Mouse (Mus musculus): ENCODE data around the gene Cds2. TPM values are rescaled to one million over a fixed set of nuclear protein-coding genes. Genes with fewer than 3 reads are reported as not detected.
"Not testable (repeated sequence)": the region's sequence is repeated elsewhere in the genome, so short reads cannot be mapped to it uniquely, and the experiment has no call there.

The Cds2 gene
- total and polyA plus RNA-seq, 2 experiments from 2014 or later = 22.6 to 61.5 TPM

- DNase-seq (ENCODE audit: low spot score) = no peak
These were observed 50.6 kb downstream of the Cds2 start for GRCm38 (mm10) chr2:132313568-132313967.

GRCm38 (mm10) chr2:132314057-132314456, 51.1 kb downstream of the Cds2 start:
- not testable (repeated sequence) for H3K4me2 ChIP-seq (ENCODE audit: low read depth, low read length); H3K9ac ChIP-seq (replicated peaks; ENCODE audit: low read depth, low read length); H3K27me3 ChIP-seq (ENCODE audit: control insufficient read depth, insufficient read depth, low read length); H3K4me1 ChIP-seq (ENCODE audit: control insufficient read depth, insufficient read depth); H3K9me3 ChIP-seq (replicated peaks; ENCODE audit: control insufficient read depth, low read length); ATAC-seq (ENCODE audit: insufficient read depth, low read depth); H3K4me3 ChIP-seq (ENCODE audit: low read depth, low read length); H3K27ac ChIP-seq (ENCODE audit: low read depth); DNase-seq (ENCODE audit: low spot score)
- H3K36me3 ChIP-seq (replicated peaks; ENCODE audit: control insufficient read depth, insufficient read depth, low read length) = 0 out of 2 replicates have a peak, but pooled peaks cover 11% of the 10 kb centered on the region
- 85% methylated on average over 8 of the region's 8 CpGs for WGBS

More at GRCm38 (mm10) chr2:132313568-132313967, 50.6 kb downstream of the Cds2 start:
- Histone ChIP-seq H3K36me3 (replicated peaks; ENCODE audit: control insufficient read depth, insufficient read depth, low read length) (peaks cover 16% of the 10 kb centered on the region), H3K9ac (replicated peaks; ENCODE audit: low read depth, low read length) (no peak overlapping the region), H3K9me3 (replicated peaks; ENCODE audit: control insufficient read depth, low read length) (no peaks in the 10 kb centered on the region), H3K27ac (ENCODE audit: low read depth) (no peak overlapping the region), H3K4me2 (ENCODE audit: low read depth, low read length) (no peak overlapping the region), H3K27me3 (ENCODE audit: control insufficient read depth, insufficient read depth, low read length) (no peaks in the 10 kb centered on the region), H3K4me3 (ENCODE audit: low read depth, low read length) (no peak overlapping the region), H3K4me1 (ENCODE audit: control insufficient read depth, insufficient read depth) (no peaks in the 10 kb centered on the region)
- 95% methylated on average over 2 of the region's 2 CpGs for WGBS
- TF ChIP-seq EP300 (IDR thresholded peaks at IDR 0.05; ENCODE audit: low read depth) = no peak
- TF ChIP-seq CTCF (IDR thresholded peaks at IDR 0.05; ENCODE audit: low read depth) = no peak
- ATAC-seq (ENCODE audit: insufficient read depth, low read depth) = no peak

GRCm38 (mm10) chr2:132316041-132316808, 53.3 kb downstream of the Cds2 start:
- peak; percentile 70 for ATAC-seq (ENCODE audit: insufficient read depth, low read depth)
- no peak overlapping the region for H3K4me3 ChIP-seq (ENCODE audit: low read depth, low read length)
- peak; percentile 87 for TF ChIP-seq CTCF (IDR thresholded peaks at IDR 0.05; ENCODE audit: low read depth)
- TF ChIP-seq EP300 (IDR thresholded peaks at IDR 0.05; ENCODE audit: low read depth) = no peak

GRCm38 (mm10) chr2:132317178-132317577, 54.2 kb downstream of the Cds2 start:
- no peaks in the 10 kb centered on the region for H3K36me3 ChIP-seq (replicated peaks; ENCODE audit: control insufficient read depth, insufficient read depth, low read length)
- no peak overlapping the region for H3K9ac ChIP-seq (replicated peaks; ENCODE audit: low read depth, low read length)
- H3K27ac ChIP-seq (ENCODE audit: low read depth) = no peak overlapping the region
- TF ChIP-seq EP300 (IDR thresholded peaks at IDR 0.05; ENCODE audit: low read depth) (no peak), CTCF (IDR thresholded peaks at IDR 0.05; ENCODE audit: low read depth) (no peak)
- no peaks in the 10 kb centered on the region for H3K9me3 ChIP-seq (replicated peaks; ENCODE audit: control insufficient read depth, low read length)
- no peak overlapping the region for H3K4me2 ChIP-seq (ENCODE audit: low read depth, low read length)
- H3K27me3 ChIP-seq (ENCODE audit: control insufficient read depth, insufficient read depth, low read length) = no peaks in the 10 kb centered on the region
- no peak for DNase-seq (ENCODE audit: low spot score)
- H3K4me1 ChIP-seq (ENCODE audit: control insufficient read depth, insufficient read depth) = no peaks in the 10 kb centered on the region
- no peak overlapping the region for H3K4me3 ChIP-seq (ENCODE audit: low read depth, low read length)
- no peak for ATAC-seq (ENCODE audit: insufficient read depth, low read depth)
- WGBS = 68% methylated on average over 1 of the region's 1 CpGs

More at GRCm38 (mm10) chr2:132316041-132316808, 53.3 kb downstream of the Cds2 start:
- Histone ChIP-seq H3K27me3 (ENCODE audit: control insufficient read depth, insufficient read depth, low read length) (no peaks in the 10 kb centered on the region), H3K9ac (replicated peaks; ENCODE audit: low read depth, low read length) (no peak overlapping the region), H3K4me2 (ENCODE audit: low read depth, low read length) (no peak overlapping the region), H3K36me3 (replicated peaks; ENCODE audit: control insufficient read depth, insufficient read depth, low read length) (0 out of 2 replicates have a peak, but pooled peaks cover 4% of the 10 kb centered on the region), H3K27ac (ENCODE audit: low read depth) (no peak overlapping the region), H3K9me3 (replicated peaks; ENCODE audit: control insufficient read depth, low read length) (no peaks in the 10 kb centered on the region), H3K4me1 (ENCODE audit: control insufficient read depth, insufficient read depth) (no peaks in the 10 kb centered on the region)
- WGBS = 36% methylated on average over 8 of the region's 8 CpGs
- DNase-seq (ENCODE audit: low spot score) = peak; percentile 86

- H3K9ac ChIP-seq (replicated peaks; ENCODE audit: low read depth, low read length) = no peak overlapping the region
- no peaks in the 10 kb centered on the region for H3K4me1 ChIP-seq (ENCODE audit: control insufficient read depth, insufficient read depth)
- H3K27ac ChIP-seq (ENCODE audit: low read depth) = no peak overlapping the region
- no peaks in the 10 kb centered on the region for H3K36me3 ChIP-seq (replicated peaks; ENCODE audit: control insufficient read depth, insufficient read depth, low read length)
- no peak overlapping the region for H3K4me2 ChIP-seq (ENCODE audit: low read depth, low read length)
- no peak for TF ChIP-seq CTCF (IDR thresholded peaks at IDR 0.05; ENCODE audit: low read depth)
- no peak for TF ChIP-seq EP300 (IDR thresholded peaks at IDR 0.05; ENCODE audit: low read depth)
- 61% methylated on average over 5 of the region's 5 CpGs for WGBS
- H3K9me3 ChIP-seq (replicated peaks; ENCODE audit: control insufficient read depth, low read length) = no peaks in the 10 kb centered on the region
- ATAC-seq (ENCODE audit: insufficient read depth, low read depth) (no peak), DNase-seq (ENCODE audit: low spot score) (no peak)
- no peaks in the 10 kb centered on the region for H3K27me3 ChIP-seq (ENCODE audit: control insufficient read depth, insufficient read depth, low read length)
- no peak overlapping the region for H3K4me3 ChIP-seq (ENCODE audit: low read depth, low read length)
These were observed 57.6 kb downstream of the Cds2 start for GRCm38 (mm10) chr2:132320516-132320915.

GRCm38 (mm10) chr2:132323541-132323940, 60.6 kb downstream of the Cds2 start:
- no peaks in the 10 kb centered on the region for H3K9me3 ChIP-seq (replicated peaks; ENCODE audit: control insufficient read depth, low read length)
- ATAC-seq (ENCODE audit: insufficient read depth, low read depth) (no peak), DNase-seq (ENCODE audit: low spot score) (no peak)
- no peaks in the 10 kb centered on the region for H3K36me3 ChIP-seq (replicated peaks; ENCODE audit: control insufficient read depth, insufficient read depth, low read length)
- H3K9ac ChIP-seq (replicated peaks; ENCODE audit: low read depth, low read length) = no peak overlapping the region
- TF ChIP-seq EP300 (IDR thresholded peaks at IDR 0.05; ENCODE audit: low read depth) (no peak), CTCF (IDR thresholded peaks at IDR 0.05; ENCODE audit: low read depth) (no peak)
- no peak overlapping the region for H3K4me3 ChIP-seq (ENCODE audit: low read depth, low read length)
- H3K27me3 ChIP-seq (ENCODE audit: control insufficient read depth, insufficient read depth, low read length) = no peaks in the 10 kb centered on the region
- WGBS = 37% methylated on average over 4 of the region's 4 CpGs
- H3K27ac ChIP-seq (ENCODE audit: low read depth) = no peak overlapping the region
- H3K4me2 ChIP-seq (ENCODE audit: low read depth, low read length) = no peak overlapping the region
- no peaks in the 10 kb centered on the region for H3K4me1 ChIP-seq (ENCODE audit: control insufficient read depth, insufficient read depth)

Measured in heart, postnatal 0 days (tissue).